Mouse (Mus musculus) lung, postnatal 0 days (tissue): ENCODE results near the gene Pard3. TPM values are rescaled to one million over a fixed set of nuclear protein-coding genes. Genes with fewer than 3 reads are reported as not detected.

Experiments used
- ATAC-seq: fragments of 200-750 bp; cut with Nextera tagmentation; 2 replicates; pipeline ENCODE4 v1.8.0; 2017; ENCODE audit warnings: moderate library complexity
- DNase-seq: peaks from one replicate; pipeline ENCODE4 v3.0.0-alpha.2; 2016; ENCODE audit warnings: low spot score
- H3K27ac ChIP-seq: fragments of 300-500 bp; sonication (generic); 2 replicates; pipeline ENCODE4 v1.5.1; 2014; ENCODE audit warnings: antibody characterized with exemption, mild to moderate bottlenecking, low read length, mixed read lengths
- H3K27me3 ChIP-seq: fragments of 300-500 bp; sonication (generic); replicated peaks from 2 replicates; pipeline ENCODE4 v1.6.1; 2014; ENCODE audit warnings: low read length, mixed read lengths; ENCODE audit not compliant: insufficient read depth
- H3K36me3 ChIP-seq: fragments of 300-500 bp; sonication (generic); 2 replicates; pipeline ENCODE4 v1.6.1; 2014; ENCODE audit warnings: low read length, mixed read lengths; ENCODE audit not compliant: insufficient read depth
- H3K4me1 ChIP-seq: fragments of 300-500 bp; sonication (generic); 2 replicates; pipeline ENCODE4 v1.6.1; 2014; ENCODE audit warnings: antibody characterized with exemption, low read depth, low read length, mixed read lengths; ENCODE audit not compliant: insufficient read depth
- H3K4me2 ChIP-seq: fragments of 300-500 bp; sonication (generic); replicated peaks from 2 replicates; pipeline ENCODE4 v1.6.1; 2014; ENCODE audit warnings: low read depth, mild to moderate bottlenecking, low read length, moderate library complexity, mixed read lengths
- H3K4me3 ChIP-seq: fragments of 300-500 bp; sonication (generic); 2 replicates; pipeline ENCODE4 v1.5.1; 2014; ENCODE audit warnings: low read depth, low read length
- H3K9ac ChIP-seq: fragments of 300-500 bp; sonication (generic); replicated peaks from 2 replicates; pipeline ENCODE4 v1.6.1; 2014; ENCODE audit warnings: low read depth, mild to moderate bottlenecking
- H3K9me3 ChIP-seq: fragments of 300-500 bp; sonication (generic); 2 replicates; pipeline ENCODE4 v1.6.1; 2016; ENCODE audit warnings: low read length, mixed read lengths
- CTCF ChIP-seq: IDR thresholded peaks from 2 replicates; pipeline ENCODE4 v1.5.1; 2016; ENCODE audit warnings: antibody characterized with exemption, mild to moderate bottlenecking
- EP300 ChIP-seq: IDR thresholded peaks from 2 replicates; pipeline ENCODE4 v1.6.1; 2016; ENCODE audit warnings: antibody characterized with exemption, mild to moderate bottlenecking, control low read depth
- WGBS: fragments of 180-500 bp; shearing (Covaris S2); extraction: QIAGEN DNeasy Blood & Tissue Kit; methylation state at CpG from one replicate; pipeline ENCODE4 v1.1.7; 2014; 5-methylcytosine and 5-hydroxymethylcytosine counted together
- polyA plus RNA-seq: library from polyadenylated mRNA; unstranded; fragments of >200 nt; fragmentation: Nextera tagmentation; extraction: Ambion mirVana; gene quantifications from 2 replicates; pipeline ENCODE4 v1.2.1, GENCODE M21; 2015

The Pard3 gene
- polyA plus RNA-seq, 1 experiment from 2014 or later = 13.2 TPM

GRCm38 (mm10) chr8:127535192-127535845, 471.6 kb downstream of the Pard3 start:
- no peak for TF ChIP-seq CTCF
- no peak overlapping the region for H3K4me3 ChIP-seq

GRCm38 (mm10) chr8:127535846-127536220, 472.1 kb downstream of the Pard3 start:
- no peaks in the 10 kb centered on the region for H3K9me3 ChIP-seq
- no peak overlapping the region for H3K4me2 ChIP-seq
- H3K9ac ChIP-seq = no peak overlapping the region
- H3K27me3 ChIP-seq = no peaks in the 10 kb centered on the region
- 92% methylated on average over 1 of the region's 1 CpGs for WGBS
- no peak for DNase-seq
- no peak for ATAC-seq
- H3K27ac ChIP-seq = no peak overlapping the region
- H3K4me1 ChIP-seq = no peaks in the 10 kb centered on the region
- no peak for TF ChIP-seq EP300
- TF ChIP-seq CTCF = no peak
- H3K36me3 ChIP-seq = no peaks in the 10 kb centered on the region
- H3K4me3 ChIP-seq = no peak overlapping the region

More at GRCm38 (mm10) chr8:127535192-127535845, 471.6 kb downstream of the Pard3 start:
- 71% methylated on average over 8 of the region's 8 CpGs for WGBS
- Histone ChIP-seq H3K9me3 (no peaks in the 10 kb centered on the region), H3K36me3 (no peaks in the 10 kb centered on the region), H3K27ac (0 out of 2 replicates have a peak overlapping the region, but pooled peaks have one; percentile 43), H3K4me1 (no peaks in the 10 kb centered on the region), H3K9ac (no peak overlapping the region), H3K4me2 (no peak overlapping the region), H3K27me3 (no peaks in the 10 kb centered on the region)
- DNase-seq (no peak), ATAC-seq (0 out of 2 replicates have a peak, but pooled peaks have one; percentile 11)

- 87% methylated on average over 3 of the region's 3 CpGs for WGBS
- no peaks in the 10 kb centered on the region for H3K9me3 ChIP-seq
- no peak overlapping the region for H3K4me2 ChIP-seq
- H3K27me3 ChIP-seq = no peaks in the 10 kb centered on the region
- DNase-seq (no peak), ATAC-seq (no peak)
- no peak overlapping the region for H3K27ac ChIP-seq
- H3K9ac ChIP-seq = no peak overlapping the region
- no peaks in the 10 kb centered on the region for H3K36me3 ChIP-seq
- no peak for TF ChIP-seq CTCF
- no peak for TF ChIP-seq EP300
- H3K4me1 ChIP-seq = peaks cover 5% of the 10 kb centered on the region; the same call in 1 of the 2 replicates
- no peak overlapping the region for H3K4me3 ChIP-seq
These were observed 476.1 kb downstream of the Pard3 start for GRCm38 (mm10) chr8:127539803-127540202.

GRCm38 (mm10) chr8:127540273-127540672, 476.6 kb downstream of the Pard3 start:
- WGBS = 90% methylated on average over 3 of the region's 3 CpGs
- no peaks in the 10 kb centered on the region for H3K9me3 ChIP-seq
- no peak overlapping the region for H3K4me2 ChIP-seq
- H3K4me3 ChIP-seq = no peak overlapping the region
- no peaks in the 10 kb centered on the region for H3K36me3 ChIP-seq
- TF ChIP-seq EP300 (no peak), CTCF (no peak)
- no peak overlapping the region for H3K27ac ChIP-seq
- ATAC-seq (no peak), DNase-seq (no peak)
- peaks cover 5% of the 10 kb centered on the region; the same call in 1 of the 2 replicates for H3K4me1 ChIP-seq
- no peaks in the 10 kb centered on the region for H3K27me3 ChIP-seq
- H3K9ac ChIP-seq = no peak overlapping the region

- no peaks in the 10 kb centered on the region for H3K9me3 ChIP-seq
- TF ChIP-seq CTCF = no peak
- TF ChIP-seq EP300 = no peak
- H3K27ac ChIP-seq = no peak overlapping the region
- ATAC-seq (no peak), DNase-seq (peak; percentile 25)
- no peak overlapping the region for H3K4me3 ChIP-seq
- H3K4me1 ChIP-seq = peaks cover 5% of the 10 kb centered on the region; the same call in 1 of the 2 replicates
- H3K4me2 ChIP-seq = no peak overlapping the region
- WGBS = 81% methylated on average over 2 of the region's 2 CpGs
- H3K27me3 ChIP-seq = no peaks in the 10 kb centered on the region
- H3K9ac ChIP-seq = no peak overlapping the region
- no peaks in the 10 kb centered on the region for H3K36me3 ChIP-seq
These were observed 478.5 kb downstream of the Pard3 start for GRCm38 (mm10) chr8:127542162-127542561.

- no peak overlapping the region for H3K27ac ChIP-seq
- H3K4me1 ChIP-seq = peaks cover 5% of the 10 kb centered on the region; the same call in 1 of the 2 replicates
- no peak for TF ChIP-seq EP300
- no peak for TF ChIP-seq CTCF
- no peak overlapping the region for H3K9ac ChIP-seq
- DNase-seq = no peak
- H3K9me3 ChIP-seq = no peaks in the 10 kb centered on the region
- no peak for ATAC-seq
- 49% methylated on average over 7 of the region's 7 CpGs for WGBS
- no peaks in the 10 kb centered on the region for H3K27me3 ChIP-seq
- H3K4me3 ChIP-seq = no peak overlapping the region
- no peak overlapping the region for H3K4me2 ChIP-seq
- H3K36me3 ChIP-seq = no peaks in the 10 kb centered on the region
These were observed 480.0 kb downstream of the Pard3 start for GRCm38 (mm10) chr8:127543676-127544075.
